Mouse (Mus musculus): ENCODE measurements around the gene Pigk. TPM values are rescaled to one million over a fixed set of nuclear protein-coding genes. Genes with fewer than 3 reads are reported as not detected.

Pigk gene
- polyA plus RNA-seq, 1 experiment: 73.2 TPM

GRCm38 (mm10) chr3:152956771-152957170, 242.9 kb downstream of the Pigk start:
- TF ChIP-seq CTCF (IDR thresholded peaks at IDR 0.05; ENCODE audit: borderline replicate concordance, insufficient read depth, low read length): no peak

DNA sequence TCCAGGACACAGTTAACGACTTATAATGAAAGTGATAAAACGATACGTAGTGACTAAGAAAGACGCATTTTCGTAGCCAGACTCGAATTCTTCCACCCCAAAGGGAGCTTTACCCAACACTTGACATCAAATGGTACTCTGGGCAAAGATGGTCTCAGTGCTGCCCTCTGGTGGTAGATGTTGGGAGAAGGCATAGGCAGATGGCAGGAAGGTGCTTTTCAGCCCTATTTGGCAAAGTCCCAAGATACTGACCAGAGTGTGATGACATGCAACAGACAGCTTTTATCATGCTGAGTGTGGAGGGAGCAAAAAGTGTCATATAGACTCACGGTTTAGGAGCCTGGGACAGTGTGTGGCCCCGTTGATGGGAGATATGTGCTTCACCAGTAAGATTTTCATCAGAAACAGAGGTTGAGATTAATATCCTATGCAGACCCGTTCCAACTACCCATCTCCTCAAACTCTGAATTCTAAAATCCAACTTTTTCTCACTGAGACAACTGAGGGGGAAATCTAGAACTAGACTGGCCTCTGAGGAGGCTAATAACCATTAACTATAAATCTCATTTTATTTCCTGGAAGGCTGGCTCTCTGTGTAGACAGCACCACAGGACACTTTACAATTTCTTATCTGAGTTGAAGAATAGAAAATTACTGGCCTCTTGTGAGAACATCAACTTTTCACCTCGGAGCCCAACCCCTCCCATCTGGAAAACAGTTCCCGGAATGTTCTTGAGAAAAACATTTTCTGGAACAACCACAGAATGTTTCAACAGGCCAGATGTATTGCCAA, 244.7 kb downstream of the Pigk start:
- Histone ChIP-seq H3K4me1 (ENCODE audit: control insufficient read depth, insufficient read depth, low read length) (no peaks in the 10 kb centered on the region), H3K27ac (ENCODE audit: insufficient read depth, low read length) (no peak overlapping the region), H3K4me3 (ENCODE audit: insufficient read depth, low read length) (no peak overlapping the region)
- TF ChIP-seq POLR2A (IDR thresholded peaks at IDR 0.05; ENCODE audit: low read depth, low read length) (no peak), CTCF (IDR thresholded peaks at IDR 0.05; ENCODE audit: borderline replicate concordance, insufficient read depth, low read length) (peak; percentile 38; the same call in 1 of the 2 replicates)

More at GRCm38 (mm10) chr3:152956771-152957170, 242.9 kb downstream of the Pigk start:
- Histone ChIP-seq H3K4me1 (ENCODE audit: control insufficient read depth, insufficient read depth, low read length) (no peaks in the 10 kb centered on the region), H3K4me3 (ENCODE audit: insufficient read depth, low read length) (no peak overlapping the region), H3K27ac (ENCODE audit: insufficient read depth, low read length) (no peak overlapping the region)

DNA sequence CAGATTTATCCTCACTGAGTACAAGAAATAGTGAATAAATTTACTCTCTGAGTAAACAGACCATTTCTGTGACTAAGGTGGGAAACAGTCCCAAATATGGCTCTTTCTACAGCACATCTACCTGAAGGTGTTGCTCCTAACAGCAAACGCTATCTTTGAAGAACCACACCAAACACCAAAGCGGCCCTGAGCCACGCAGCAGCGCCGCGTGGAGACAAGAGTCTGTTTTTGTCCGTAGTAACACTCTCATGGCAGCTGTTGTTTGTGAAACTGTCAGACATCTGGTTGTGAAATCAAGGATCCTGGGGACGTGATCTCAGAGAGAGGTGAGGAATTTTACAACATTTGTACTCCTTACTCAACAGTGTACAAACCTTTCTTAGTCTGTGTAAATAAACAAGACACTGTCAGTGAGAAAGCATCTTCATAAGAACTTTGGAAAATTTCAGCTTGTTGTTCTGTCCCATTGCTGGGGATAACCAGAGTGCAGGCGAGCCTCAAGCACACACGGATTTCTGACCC, 248.0 kb downstream of the Pigk start:
- Histone ChIP-seq H3K4me1 (ENCODE audit: control insufficient read depth, insufficient read depth, low read length) (no peaks in the 10 kb centered on the region), H3K4me3 (ENCODE audit: insufficient read depth, low read length) (no peak overlapping the region), H3K27ac (ENCODE audit: insufficient read depth, low read length) (no peak overlapping the region)
- no peak for TF ChIP-seq CTCF (IDR thresholded peaks at IDR 0.05; ENCODE audit: borderline replicate concordance, insufficient read depth, low read length)
- no peak for TF ChIP-seq POLR2A (IDR thresholded peaks at IDR 0.05; ENCODE audit: low read depth, low read length)

- no peak overlapping the region for H3K4me3 ChIP-seq (ENCODE audit: insufficient read depth, low read length)
- TF ChIP-seq CTCF (IDR thresholded peaks at IDR 0.05; ENCODE audit: borderline replicate concordance, insufficient read depth, low read length): no peak
- TF ChIP-seq POLR2A (IDR thresholded peaks at IDR 0.05; ENCODE audit: low read depth, low read length): no peak
- no peak overlapping the region for H3K27ac ChIP-seq (ENCODE audit: insufficient read depth, low read length)
- H3K4me1 ChIP-seq (ENCODE audit: control insufficient read depth, insufficient read depth, low read length): no peaks in the 10 kb centered on the region
Observed at GRCm38 (mm10) chr3:152969774-152970347, 256.0 kb downstream of the Pigk start.

DNA sequence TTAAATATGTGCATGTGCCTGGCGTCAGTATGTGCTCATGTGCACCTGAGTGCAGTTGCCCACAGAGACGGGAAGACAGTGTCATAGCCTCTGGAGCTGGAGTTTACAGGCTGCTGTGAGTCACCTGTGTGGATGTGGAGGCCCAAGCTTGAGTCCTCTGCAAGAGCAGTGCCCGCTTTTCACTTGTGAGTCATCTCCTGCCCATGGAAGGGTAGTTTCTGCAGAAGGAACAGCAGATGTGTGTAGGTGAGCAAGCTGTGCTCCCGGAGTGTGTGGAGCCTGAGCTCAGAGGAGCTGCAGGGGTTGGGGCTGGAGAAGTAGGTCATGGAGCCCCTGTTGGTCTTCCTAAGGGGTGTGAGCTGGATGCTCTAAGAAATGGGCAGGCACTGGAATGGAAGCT, 257.5 kb downstream of the Pigk start:
- no peak overlapping the region for H3K4me3 ChIP-seq (ENCODE audit: insufficient read depth, low read length)
- TF ChIP-seq POLR2A (IDR thresholded peaks at IDR 0.05; ENCODE audit: low read depth, low read length) (no peak), CTCF (IDR thresholded peaks at IDR 0.05; ENCODE audit: borderline replicate concordance, insufficient read depth, low read length) (no peak)
- H3K4me1 ChIP-seq (ENCODE audit: control insufficient read depth, insufficient read depth, low read length): no peaks in the 10 kb centered on the region
- H3K27ac ChIP-seq (ENCODE audit: insufficient read depth, low read length): no peak overlapping the region

DNA sequence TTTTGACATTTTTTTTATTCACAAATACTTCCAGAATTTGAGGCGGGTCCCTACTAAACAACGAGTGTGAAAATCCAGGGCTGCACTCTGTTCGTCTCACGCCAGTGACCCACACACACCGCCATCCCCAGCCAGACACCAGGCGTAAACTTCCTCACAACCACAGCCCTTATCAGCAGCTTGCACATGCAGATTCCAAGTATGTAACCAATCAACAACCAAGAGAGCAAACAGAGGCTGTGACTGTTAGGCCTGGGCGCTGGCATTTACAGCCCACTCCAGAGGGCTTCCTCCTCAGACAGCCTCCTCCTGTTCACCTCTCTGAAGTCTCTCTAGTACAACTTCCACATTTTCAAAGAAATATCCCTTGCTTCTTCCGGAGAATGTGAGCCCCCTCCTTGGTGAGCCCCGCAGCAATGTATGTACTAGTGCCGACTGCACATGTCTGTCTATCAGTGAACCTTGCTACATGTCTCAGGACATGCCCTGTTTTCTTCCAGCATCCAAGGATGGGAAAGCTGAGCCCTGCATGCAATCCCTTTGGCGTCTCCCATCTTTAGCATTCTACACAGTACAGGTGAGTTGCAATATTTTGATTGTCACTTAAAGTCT, 265.7 kb downstream of the Pigk start:
- no peak overlapping the region for H3K27ac ChIP-seq (ENCODE audit: insufficient read depth, low read length)
- no peak overlapping the region for H3K4me3 ChIP-seq (ENCODE audit: insufficient read depth, low read length)
- no peak for TF ChIP-seq POLR2A (IDR thresholded peaks at IDR 0.05; ENCODE audit: low read depth, low read length)
- TF ChIP-seq CTCF (IDR thresholded peaks at IDR 0.05; ENCODE audit: borderline replicate concordance, insufficient read depth, low read length): no peak
- no peaks in the 10 kb centered on the region for H3K4me1 ChIP-seq (ENCODE audit: control insufficient read depth, insufficient read depth, low read length)

DNA sequence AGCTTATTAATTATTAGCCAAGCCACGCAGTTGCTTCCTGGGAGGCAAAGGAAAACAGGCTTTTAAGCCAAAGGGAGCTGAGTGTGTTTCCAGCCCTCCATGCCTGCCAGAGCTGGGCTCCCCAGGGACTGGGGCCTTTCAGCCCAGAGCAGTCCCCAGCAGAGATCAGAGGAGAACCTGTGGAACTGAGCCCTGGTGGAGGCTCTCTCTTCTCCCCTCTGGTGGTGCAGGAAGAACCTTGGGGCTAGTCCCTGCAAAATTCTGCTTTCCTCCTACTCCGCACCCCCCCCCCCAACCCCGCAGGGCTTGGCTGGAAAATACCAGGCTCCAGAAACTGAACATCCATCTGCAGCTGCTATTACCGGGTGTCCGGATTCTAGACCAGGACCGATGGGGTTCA, 266.5 kb downstream of the Pigk start:
- H3K4me1 ChIP-seq (ENCODE audit: control insufficient read depth, insufficient read depth, low read length): no peaks in the 10 kb centered on the region
- TF ChIP-seq POLR2A (IDR thresholded peaks at IDR 0.05; ENCODE audit: low read depth, low read length) (no peak), CTCF (IDR thresholded peaks at IDR 0.05; ENCODE audit: borderline replicate concordance, insufficient read depth, low read length) (no peak)
- H3K4me3 ChIP-seq (ENCODE audit: insufficient read depth, low read length): no peak overlapping the region
- no peak overlapping the region for H3K27ac ChIP-seq (ENCODE audit: insufficient read depth, low read length)

DNA sequence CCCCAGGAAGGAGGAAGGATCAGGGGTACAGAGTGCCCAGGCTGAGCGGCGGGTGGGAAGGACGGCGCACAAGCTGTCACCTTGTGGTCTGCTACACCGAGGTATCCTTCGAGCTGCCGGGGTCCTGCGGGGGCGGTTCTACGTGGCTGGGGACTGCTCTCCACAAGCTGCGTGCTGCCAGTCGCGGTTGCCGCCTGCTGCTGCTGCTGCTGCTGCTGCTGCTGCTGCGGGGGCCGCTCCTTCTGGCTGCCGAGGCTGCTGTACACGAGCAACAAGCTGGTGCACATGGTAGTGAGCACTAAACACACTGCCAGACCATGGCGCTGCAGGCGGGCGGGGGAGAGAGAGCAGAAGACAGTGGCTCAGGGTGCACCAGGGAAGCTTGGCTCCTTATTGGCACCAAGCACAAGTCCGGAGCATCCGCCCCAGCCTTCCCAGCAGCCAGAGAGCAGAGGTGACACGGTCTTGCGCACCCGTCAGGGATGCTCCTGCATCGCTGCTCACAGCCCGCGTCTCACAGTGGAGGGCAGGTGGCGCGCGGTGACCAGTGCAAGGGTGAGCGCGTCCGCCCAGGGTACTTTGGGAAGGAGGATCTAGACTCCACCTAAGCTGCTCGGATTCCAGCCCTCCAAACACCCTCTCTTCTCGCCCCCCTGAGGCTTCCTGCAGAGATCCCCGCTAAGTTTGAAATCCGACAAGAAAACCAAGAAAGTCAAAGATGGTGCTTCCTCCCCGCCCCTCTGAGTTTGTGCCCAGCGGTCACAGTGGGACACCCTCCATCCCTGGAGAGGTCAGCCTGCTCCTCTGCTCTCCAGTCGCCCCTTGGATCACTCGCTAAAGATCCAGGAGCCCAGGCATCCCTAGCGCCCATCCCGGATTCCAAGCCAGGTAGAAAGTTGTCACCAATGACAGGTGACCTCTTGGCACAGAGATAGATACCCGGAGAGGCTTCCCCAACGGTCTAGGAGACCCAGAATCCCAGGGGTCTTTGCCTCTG, 267.4 kb downstream of the Pigk start:
- TF ChIP-seq CTCF (IDR thresholded peaks at IDR 0.05; ENCODE audit: borderline replicate concordance, insufficient read depth, low read length): no peak
- no peaks in the 10 kb centered on the region for H3K4me1 ChIP-seq (ENCODE audit: control insufficient read depth, insufficient read depth, low read length)
- H3K4me3 ChIP-seq (ENCODE audit: insufficient read depth, low read length): peak overlapping the region; percentile 29
- H3K27ac ChIP-seq (ENCODE audit: insufficient read depth, low read length): no peak overlapping the region

DNA sequence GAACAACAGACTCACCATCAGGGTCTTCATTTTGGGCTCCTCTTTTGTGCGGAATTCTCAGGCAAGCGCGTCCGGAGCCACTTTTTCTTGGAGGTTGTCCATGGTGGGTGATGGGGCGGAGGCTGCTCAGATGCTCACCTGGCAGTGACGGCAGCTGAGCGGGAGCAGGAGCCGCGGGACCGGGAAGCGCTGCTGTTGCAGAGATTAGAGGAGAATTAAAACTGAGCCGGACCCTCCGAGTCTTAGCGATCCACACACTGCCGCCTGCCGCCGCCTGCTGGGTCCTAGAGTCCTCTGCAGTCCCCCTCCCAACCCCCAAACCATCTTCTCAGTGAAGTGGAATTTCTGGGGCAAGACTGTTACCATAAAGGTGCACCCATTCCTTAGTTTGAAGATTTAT, 268.1 kb downstream of the Pigk start, which contains the start of gene St6galnac5:
Gene St6galnac5, minus strand, starts transcription at position 259 of the 400 bp plus-strand sequence.
- H3K27ac ChIP-seq (ENCODE audit: insufficient read depth, low read length): no peak within 1 kb of the TSS
- no peak for TF ChIP-seq CTCF (IDR thresholded peaks at IDR 0.05; ENCODE audit: borderline replicate concordance, insufficient read depth, low read length)
- TF ChIP-seq POLR2A (IDR thresholded peaks at IDR 0.05; ENCODE audit: low read depth, low read length): no peak
- no peaks in the 10 kb centered on the region for H3K4me1 ChIP-seq (ENCODE audit: control insufficient read depth, insufficient read depth, low read length)
- peak within 1 kb of the TSS; percentile 29 for H3K4me3 ChIP-seq (ENCODE audit: insufficient read depth, low read length)
